Mouse (Mus musculus) CH12.LX (cell line): Measurements from ENCODE around the gene Plvap.

Experiments
- CTCF ChIP-seq, 2 experiments: IDR thresholded peaks in 1 of 2; conservative IDR thresholded peaks in 1 of 2; 2 replicates each; pipeline ENCODE4 v1.5.1; 2011 to 2012; ENCODE audit warnings: low read depth in 2 of 2, low read length in 2 of 2, improper control_type of control experiment in 1 of 2, inconsistent platforms in 1 of 2, mild to moderate bottlenecking in 1 of 2, moderate library complexity in 1 of 2
- E2F4 ChIP-seq: IDR thresholded peaks from 2 replicates; pipeline ENCODE4 v1.6.1; 2011; ENCODE audit warnings: low read depth, low read length, improper control_type of control experiment; ENCODE audit not compliant: insufficient replicate concordance
- EP300 ChIP-seq: IDR thresholded peaks from 2 replicates; pipeline ENCODE4 v1.6.1; 2011; ENCODE audit warnings: low read length, improper control_type of control experiment
- ETS1 ChIP-seq: conservative IDR thresholded peaks from 2 replicates; pipeline ENCODE4 v1.6.1; 2012; ENCODE audit warnings: low read depth, mild to moderate bottlenecking, inconsistent platforms, low read length, improper control_type of control experiment, moderate library complexity
- MAFK ChIP-seq: IDR thresholded peaks from 2 replicates; pipeline ENCODE4 v1.6.1; 2011; ENCODE audit warnings: low read length, improper control_type of control experiment; ENCODE audit not compliant: insufficient replicate concordance
- MAX ChIP-seq: IDR thresholded peaks from 2 replicates; pipeline ENCODE4 v1.6.1; 2011; ENCODE audit warnings: low read length, improper control_type of control experiment
- MAZ ChIP-seq: IDR thresholded peaks from 2 replicates; pipeline ENCODE4 v1.6.1; 2012; ENCODE audit warnings: low read depth, mild to moderate bottlenecking, inconsistent platforms, low read length, improper control_type of control experiment, moderate library complexity
- NELFE ChIP-seq: IDR thresholded peaks from 2 replicates; pipeline ENCODE4 v1.6.1; 2011; ENCODE audit warnings: low read depth, low read length, improper control_type of control experiment
- POLR2A ChIP-seq: IDR thresholded peaks from 2 replicates; pipeline ENCODE4 v1.6.1; 2011; ENCODE audit warnings: low read depth, mild to moderate bottlenecking, improper control_type of control experiment, low read length
- POLR2AphosphoS2 ChIP-seq: IDR thresholded peaks from 2 replicates; pipeline ENCODE4 v1.6.1; 2011; ENCODE audit warnings: low read depth, low read length, improper control_type of control experiment
- USF1 ChIP-seq: IDR thresholded peaks from 2 replicates; pipeline ENCODE4 v1.6.1; 2014; ENCODE audit warnings: low read depth, mild to moderate bottlenecking, inconsistent platforms, low read length, improper control_type of control experiment
- USF2 ChIP-seq: conservative IDR thresholded peaks from 2 replicates; pipeline ENCODE4 v1.6.1; 2011; ENCODE audit warnings: low read depth, low read length, improper control_type of control experiment
- ZKSCAN1 ChIP-seq: IDR thresholded peaks from 2 replicates; pipeline ENCODE4 v1.6.1; 2012; ENCODE audit warnings: low read depth, inconsistent platforms, low read length, improper control_type of control experiment, borderline replicate concordance

DNA sequence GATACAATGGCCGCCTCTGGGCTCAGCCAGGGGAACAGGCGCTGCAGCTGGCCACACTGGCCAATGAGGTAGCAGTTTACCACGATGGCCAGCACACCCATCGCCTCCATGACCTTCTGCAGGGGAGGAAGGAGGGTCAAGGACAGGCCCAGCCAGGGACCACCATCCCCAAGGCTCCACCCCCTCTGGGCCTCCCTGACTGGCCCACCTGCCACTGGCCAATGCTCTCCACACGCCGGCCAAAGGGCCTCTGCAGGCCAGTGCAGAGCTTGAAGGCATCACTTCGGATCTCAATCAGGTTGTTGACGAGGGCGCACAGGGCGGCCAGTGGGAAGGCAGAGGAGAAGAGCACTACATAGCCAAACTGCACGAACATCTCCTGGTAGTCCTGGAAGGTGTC lies 32.6 kb downstream of the Plvap start:
- TF ChIP-seq MAFK = no peak
- TF ChIP-seq E2F4 = no peak
- TF ChIP-seq USF2 = no peak
- no peak for TF ChIP-seq POLR2A
- no peak for TF ChIP-seq CTCF (conservative IDR thresholded peaks at IDR 0.05 in 1 of 2, IDR thresholded peaks at IDR 0.05 in 1 of 2; ENCODE audit: low read depth in 2 of 2, low read length in 2 of 2)
- TF ChIP-seq ETS1 = no peak
- no peak for TF ChIP-seq MAZ
- no peak for TF ChIP-seq EP300
- no peak for TF ChIP-seq POLR2AphosphoS2
- TF ChIP-seq MAX = no peak
- TF ChIP-seq NELFE = no peak
- no peak for TF ChIP-seq ZKSCAN1
- no peak for TF ChIP-seq USF1
